Mouse (Mus musculus): ENCODE measurements around the gene Rad23a.

- no peak for TF ChIP-seq CTCF (IDR thresholded peaks at IDR 0.05; ENCODE audit: borderline replicate concordance, extremely low read depth, insufficient read depth, insufficient read length)
- TF ChIP-seq POLR2A (IDR thresholded peaks at IDR 0.05; ENCODE audit: borderline replicate concordance, extremely low read depth, insufficient read depth, insufficient read length, poor library complexity, severe bottlenecking), result no peak
These were observed 14.8 kb downstream of the Rad23a start for GRCm38 (mm10) chr8:84825636-84826035.
